In genomic region chr15:102243229-102244190, GRCm38 (mm10) we compare ENCODE assay signal across 8 mouse cellular contexts. TPM values are rescaled to one million over a fixed set of nuclear protein-coding genes. Genes with fewer than 3 reads are reported as not detected.
DNase-seq lines count a peak whose midpoint lies in the region; ATAC-seq and TF ChIP-seq lines count a peak whose summit lies in the region.

No protein-coding gene starts in this region.

- H3K27ac ChIP-seq in layer of hippocampus, adult 2 months, result peak overlapping the region; percentile 95
- peak overlapping the region; percentile 57 for H3K27ac ChIP-seq in cortical plate, adult 2 months (ENCODE audit: insufficient read depth, low read length)
- peak overlapping the region; percentile 96 for H3K27ac ChIP-seq in heart, embryonic 15.5 days

- peaks cover 35% of the 10 kb centered on the region for H3K27me3 ChIP-seq in heart, embryonic 15.5 days

- no peaks in the 10 kb centered on the region for H3K36me3 ChIP-seq in heart, embryonic 15.5 days

- TF ChIP-seq CTCF in layer of hippocampus, adult 2 months (conservative IDR thresholded peaks at IDR 0.05), result no peak
- no peak for TF ChIP-seq CTCF in cortical plate, adult 2 months (IDR thresholded peaks at IDR 0.05; ENCODE audit: extremely low read depth, insufficient read depth, low read length)

- no peak for ATAC-seq in heart, embryonic 15.5 days (replicated peaks; ENCODE audit: insufficient number of reproducible peaks, insufficient read depth, low FRiP score, low read depth)
- peak; percentile 17; the same call in 1 of the 2 replicates for ATAC-seq in megakaryocyte-erythroid progenitor cell, adult 5-6 weeks (replicated peaks; ENCODE audit: low FRiP score, low TSS enrichment, poor library complexity, severe bottlenecking)
- ATAC-seq in cerebellum, adult (ENCODE audit: insufficient number of reproducible peaks, low FRiP score, low TSS enrichment), result no peak

- H3K4me3 ChIP-seq in layer of hippocampus, adult 2 months, result peak overlapping the region; percentile 79; the same call in 1 of the 2 replicates
- no peak overlapping the region for H3K4me3 ChIP-seq in cortical plate, adult 2 months (ENCODE audit: insufficient read depth, low read length)
- peak overlapping the region; percentile 58 for H3K4me3 ChIP-seq in heart, embryonic 15.5 days

- no peaks in the 10 kb centered on the region for H3K9me3 ChIP-seq in heart, embryonic 15.5 days (replicated peaks)

- 27% methylated on average over 22 of the region's 22 CpGs for WGBS in heart, embryonic 15.5 days
- WGBS in large intestine, adult 2 months, result 11% methylated on average over 22 of the region's 22 CpGs

- H3K4me2 ChIP-seq in heart, embryonic 15.5 days, result peak overlapping the region; percentile 92

- H3K4me1 ChIP-seq in cortical plate, adult 2 months (ENCODE audit: control insufficient read depth, insufficient read depth, low read length), result no peaks in the 10 kb centered on the region
- peaks cover 50% of the 10 kb centered on the region for H3K4me1 ChIP-seq in heart, embryonic 15.5 days (replicated peaks)

- no peak for DNase-seq in layer of hippocampus, adult 2 months (ENCODE audit: low spot score in 2 of 2)
- DNase-seq in layer of hippocampus, adult 9-11 months, result no peak
- DNase-seq in large intestine, adult 2 months (ENCODE audit: low read depth, low spot score), result peak; percentile 94
- DNase-seq in cerebellum, postnatal 14 days, result no peak

- no peak for TF ChIP-seq POLR2A in cortical plate, adult 2 months (IDR thresholded peaks at IDR 0.05; ENCODE audit: extremely low read depth, insufficient read depth, low read length)

- H3K9ac ChIP-seq in heart, embryonic 15.5 days, result peak overlapping the region; percentile 39; the same call in 1 of the 2 replicates

RNA-seq across cellular contexts. Expression of gene Itgb7, which starts 11.8 kb away (rescaled TPM):
- total RNA-seq in layer of hippocampus, adult 2 months (2021), result 1 to 10 TPM; 1.0 to 3.9 TPM
- 0.86 and 1.5 TPM in 2 replicates for polyA plus RNA-seq in cortical plate, adult 2 months (2012; rRNA removed)
- polyA plus RNA-seq in heart, embryonic 15.5 days (2015; fragmentation: Nextera tagmentation; extraction: Ambion mirVana), result 1.7 and 8.9 TPM in 2 replicates
- 23.0 and 24.8 TPM in 2 replicates for polyA plus RNA-seq in large intestine, adult 2 months (2012; rRNA removed)
- total RNA-seq in megakaryocyte-erythroid progenitor cell, adult 5-6 weeks (2014; fragmentation: Nextera tagmentation), result 13.1 and 17.0 TPM in 2 replicates
- 47.2 and 51.0 TPM in 2 replicates for total RNA-seq in megakaryocyte-erythroid progenitor cell, adult 5-6 weeks (2017)

RNA-seq across cellular contexts. Expression of gene Rarg, which starts 13.8 kb away (rescaled TPM):
- 10 to 100 TPM; 12.2 to 14.1 TPM for total RNA-seq in layer of hippocampus, adult 2 months (2021)
- polyA plus RNA-seq in cortical plate, adult 2 months (2012; rRNA removed), result 11.3 and 12.3 TPM in 2 replicates
- polyA plus RNA-seq in heart, embryonic 15.5 days (2015; fragmentation: Nextera tagmentation; extraction: Ambion mirVana), result 7.9 and 15.8 TPM in 2 replicates
- polyA plus RNA-seq in large intestine, adult 2 months (2012; rRNA removed), result 6.9 and 8.6 TPM in 2 replicates
- 0.61 and 1.8 TPM in 2 replicates for total RNA-seq in megakaryocyte-erythroid progenitor cell, adult 5-6 weeks (2014; fragmentation: Nextera tagmentation)
- 1.6 and 6.7 TPM in 2 replicates for total RNA-seq in megakaryocyte-erythroid progenitor cell, adult 5-6 weeks (2017)

RNA-seq across cellular contexts. Expression of gene Gm9918, which starts 26.9 kb away (rescaled TPM):
- not detected for total RNA-seq in layer of hippocampus, adult 2 months (2021)
- polyA plus RNA-seq in cortical plate, adult 2 months (2012; rRNA removed), result 0.04 and 0.15 TPM in 2 replicates
- not detected in 2 replicates for polyA plus RNA-seq in heart, embryonic 15.5 days (2015; fragmentation: Nextera tagmentation; extraction: Ambion mirVana)
- polyA plus RNA-seq in large intestine, adult 2 months (2012; rRNA removed), result not detected in 2 replicates
- not detected in 2 replicates for total RNA-seq in megakaryocyte-erythroid progenitor cell, adult 5-6 weeks (2014; fragmentation: Nextera tagmentation)
- total RNA-seq in megakaryocyte-erythroid progenitor cell, adult 5-6 weeks (2017), result not detected in 2 replicates

RNA-seq across cellular contexts. Expression of gene Mfsd5, which starts 35.7 kb away (rescaled TPM):
- 10 to 100 TPM; 34.2 to 40.9 TPM for total RNA-seq in layer of hippocampus, adult 2 months (2021)
- polyA plus RNA-seq in cortical plate, adult 2 months (2012; rRNA removed), result 54.0 and 55.5 TPM in 2 replicates
- polyA plus RNA-seq in heart, embryonic 15.5 days (2015; fragmentation: Nextera tagmentation; extraction: Ambion mirVana), result 39.3 and 47.4 TPM in 2 replicates
- polyA plus RNA-seq in large intestine, adult 2 months (2012; rRNA removed), result 52.4 and 57.1 TPM in 2 replicates
- 30.4 and 32.9 TPM in 2 replicates for total RNA-seq in megakaryocyte-erythroid progenitor cell, adult 5-6 weeks (2014; fragmentation: Nextera tagmentation)
- 14.2 and 19.5 TPM in 2 replicates for total RNA-seq in megakaryocyte-erythroid progenitor cell, adult 5-6 weeks (2017)

RNA-seq across cellular contexts. Expression of gene Csad, which starts 39.0 kb away (rescaled TPM):
- total RNA-seq in layer of hippocampus, adult 2 months (2021), result 10 to 100 TPM; 39.5 to 40.4 TPM
- polyA plus RNA-seq in cortical plate, adult 2 months (2012; rRNA removed), result 34.6 and 39.7 TPM in 2 replicates
- polyA plus RNA-seq in heart, embryonic 15.5 days (2015; fragmentation: Nextera tagmentation; extraction: Ambion mirVana), result 31.1 and 47.9 TPM in 2 replicates
- 18.9 and 23.9 TPM in 2 replicates for polyA plus RNA-seq in large intestine, adult 2 months (2012; rRNA removed)
- 9.6 and 21.4 TPM in 2 replicates for total RNA-seq in megakaryocyte-erythroid progenitor cell, adult 5-6 weeks (2014; fragmentation: Nextera tagmentation)
- 11.4 and 33.8 TPM in 2 replicates for total RNA-seq in megakaryocyte-erythroid progenitor cell, adult 5-6 weeks (2017)
